Mouse (Mus musculus) adrenal gland, adult (tissue): ENCODE results near the gene Atp6v1f.

Experiments
- DNase-seq, 2 experiments: peaks; one replicate each; pipeline ENCODE4 v3.0.0; 2022 to 2023; ENCODE audit warnings: low spot score in 1 of 2; ENCODE audit not compliant: inconsistent age in 2 of 2

The Atp6v1f gene

GRCm38 (mm10) chr6:29517139-29517538 lies 49.6 kb downstream of the Atp6v1f start:
- peak; percentile 73 to 90 for DNase-seq
